Mouse (Mus musculus) bone marrow, adult 2 months (tissue): ENCODE measurements around the gene Sdccag8.

Source experiments
- CTCF ChIP-seq: fragments of 200-500 bp; IDR thresholded peaks from 2 replicates; pipeline ENCODE4 v1.5.1; 2011; ENCODE audit warnings: low read length, control low read depth; ENCODE audit not compliant: control insufficient read depth, insufficient read depth
- POLR2A ChIP-seq: fragments of 200-500 bp; IDR thresholded peaks from 2 replicates; pipeline ENCODE4 v1.6.1; 2011; ENCODE audit warnings: low read depth, mild to moderate bottlenecking, control low read depth, low read length, borderline replicate concordance; ENCODE audit not compliant: control insufficient read depth

DNA sequence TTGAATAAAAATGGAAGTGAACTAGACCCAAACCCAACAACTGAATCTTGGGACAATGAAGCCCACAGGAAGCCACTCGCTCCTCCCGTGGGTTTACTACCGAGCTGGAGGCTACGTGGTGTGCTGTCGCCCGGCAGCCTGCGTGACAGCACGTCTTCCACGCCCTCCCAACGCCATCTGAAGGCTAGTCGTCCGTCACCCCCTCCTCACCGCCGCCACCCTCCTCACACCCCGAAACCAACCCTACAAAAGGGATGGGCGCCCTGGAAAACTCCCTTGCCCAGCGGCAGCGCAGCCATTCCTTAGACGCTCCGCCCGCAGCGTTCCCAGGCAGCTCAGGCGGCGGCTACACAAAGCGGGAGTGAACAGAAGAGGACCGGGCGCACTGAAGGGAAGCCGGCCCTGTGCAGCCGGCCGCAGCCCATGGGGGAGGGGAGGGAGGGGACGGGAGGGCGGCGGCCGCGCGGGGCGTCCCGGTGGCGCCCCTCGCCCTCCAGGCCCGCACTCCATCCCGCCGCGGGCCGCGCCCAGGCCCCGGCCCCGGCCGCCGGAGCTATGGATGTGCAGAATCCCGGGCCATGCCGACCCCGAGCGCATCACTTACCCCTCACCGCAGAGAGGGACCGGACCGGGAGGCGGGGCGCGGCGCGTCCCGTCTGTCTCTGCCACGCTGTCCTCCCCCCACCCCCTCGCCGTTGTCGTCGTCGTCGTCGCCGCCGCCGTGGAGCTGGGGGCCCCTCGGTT lies 996 bp upstream of the Sdccag8 start:
- TF ChIP-seq CTCF (no peak), POLR2A (peak; percentile 58; the same call in 1 of the 2 replicates)
